Mouse (Mus musculus): Measurements from ENCODE around the gene Nmrk2. TPM values are rescaled to one million over a fixed set of nuclear protein-coding genes. Genes with fewer than 3 reads are reported as not detected.

Nmrk2 gene
- polyA plus RNA-seq (2012): not detected in 2 replicates

DNA sequence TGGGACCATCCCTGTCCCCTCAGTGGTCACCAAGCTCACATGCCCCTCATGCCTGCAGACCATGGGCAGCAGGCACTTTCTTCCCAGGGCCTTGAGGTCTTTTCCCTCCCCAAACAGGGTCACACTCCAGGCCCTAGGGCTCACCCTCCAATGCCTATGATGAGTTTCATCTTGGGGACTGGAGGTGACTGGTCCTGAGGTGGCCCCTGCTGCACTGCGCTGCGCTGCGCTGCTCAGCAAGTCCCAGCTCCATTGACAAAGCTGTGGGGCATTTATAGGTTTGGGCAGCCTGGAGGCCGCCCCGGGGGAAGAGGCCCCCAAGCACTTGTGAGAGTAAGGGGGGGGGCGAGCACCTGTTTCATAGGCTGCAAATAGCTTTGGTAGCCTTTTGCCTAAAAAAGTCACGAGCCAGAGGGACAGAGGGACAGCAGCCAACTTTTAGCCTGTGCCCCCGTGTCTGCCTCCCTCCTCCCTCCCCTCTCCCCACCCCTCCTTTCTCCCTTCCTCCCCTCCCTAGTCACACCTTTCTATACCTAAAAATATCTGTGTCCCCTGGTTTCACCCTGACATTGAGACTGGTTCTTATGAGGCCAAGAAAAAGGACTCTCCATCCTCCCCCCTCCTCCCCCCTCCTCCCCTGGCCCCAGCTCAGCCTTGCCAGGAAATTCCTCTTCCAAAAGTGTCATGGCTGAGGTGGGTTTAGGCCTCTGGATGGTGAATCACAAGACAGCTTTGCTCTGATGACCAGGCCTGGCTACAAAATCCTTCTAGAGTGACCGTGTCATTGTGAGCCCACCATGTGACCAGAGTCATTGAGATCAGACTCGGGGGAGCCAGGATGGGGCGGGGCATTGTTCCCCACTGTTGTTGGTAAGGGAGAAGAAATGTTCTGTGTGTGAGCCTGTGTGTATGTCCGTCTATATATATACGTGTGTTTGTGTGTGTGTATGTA is at the start of gene Nmrk2:
Gene Nmrk2 (minus strand): TSS at position 245 of the 952 bp plus-strand sequence.
- Histone ChIP-seq H3K4me3 (replicated peaks) (no peak within 1 kb of the TSS), H3K9me3 (ENCODE audit: control insufficient read depth, low read length) (no peaks in the 10 kb centered on the region), H3K27me3 (ENCODE audit: control insufficient read depth) (peaks cover 23% of the 10 kb centered on the region)

DNA sequence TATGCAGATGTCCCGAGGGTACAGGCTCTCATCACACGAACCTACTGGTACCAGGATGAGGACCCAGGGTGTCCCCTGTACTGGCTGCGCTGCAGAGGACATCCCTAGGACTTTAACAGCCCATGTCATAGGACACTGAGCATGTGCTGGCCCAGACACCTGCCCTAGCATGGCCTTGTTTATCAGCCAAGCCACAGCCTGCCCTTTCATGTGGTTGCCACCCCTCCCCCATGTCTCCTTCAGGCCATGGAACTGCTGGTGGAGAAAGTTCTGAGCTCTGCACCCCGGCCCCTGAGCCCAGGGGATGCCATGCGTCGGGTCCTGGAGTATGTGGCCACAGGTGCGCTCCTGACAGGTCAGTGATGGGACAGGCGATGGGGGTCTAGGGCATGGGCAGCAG is 47.6 kb upstream of the Nmrk2 start:
- Histone ChIP-seq H3K36me3 (ENCODE audit: control insufficient read depth) (no peaks in the 10 kb centered on the region), H3K4me3 (replicated peaks) (no peak overlapping the region), H3K9me3 (ENCODE audit: control insufficient read depth, low read length) (no peaks in the 10 kb centered on the region), H3K4me1 (ENCODE audit: control insufficient read depth) (peaks cover 2% of the 10 kb centered on the region; the same call in 1 of the 2 replicates), H3K27me3 (ENCODE audit: control insufficient read depth) (peaks cover 34% of the 10 kb centered on the region)
- TF ChIP-seq GATA1 (IDR thresholded peaks at IDR 0.05; ENCODE audit: low read length) (no peak), TAL1 (IDR thresholded peaks at IDR 0.05; ENCODE audit: low read length) (no peak)

More for the DNA sequence above, at the start of gene Nmrk2:
- Histone ChIP-seq H3K36me3 (ENCODE audit: control insufficient read depth) (no peaks in the 10 kb centered on the region), H3K4me1 (ENCODE audit: control insufficient read depth) (peaks cover 24% of the 10 kb centered on the region)
- no peak for TF ChIP-seq TAL1 (IDR thresholded peaks at IDR 0.05; ENCODE audit: low read length)
- TF ChIP-seq GATA1 (IDR thresholded peaks at IDR 0.05; ENCODE audit: low read length): no peak

DNA sequence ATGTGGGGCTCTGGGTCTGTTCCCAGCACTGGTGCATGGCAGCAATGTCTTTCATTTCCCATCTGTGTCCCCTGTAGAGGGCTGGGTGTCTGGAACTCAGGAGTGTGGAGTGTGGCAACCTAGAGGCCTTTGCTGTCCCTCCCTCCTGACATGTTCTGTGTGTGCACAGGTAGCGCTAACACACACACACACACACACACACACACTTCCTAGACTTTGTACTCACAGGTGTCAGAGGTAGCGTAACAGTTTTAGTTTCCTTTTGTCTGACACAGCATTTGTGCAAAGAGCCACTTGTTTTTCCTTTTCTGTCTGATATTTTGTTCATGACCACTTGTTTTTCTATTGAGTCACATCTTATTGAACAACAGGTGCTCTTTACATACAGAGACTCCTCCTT is 46.0 kb upstream of the Nmrk2 start:
- H3K27me3 ChIP-seq (ENCODE audit: control insufficient read depth): peaks cover 33% of the 10 kb centered on the region
- no peaks in the 10 kb centered on the region for H3K36me3 ChIP-seq (ENCODE audit: control insufficient read depth)
- TF ChIP-seq TAL1 (IDR thresholded peaks at IDR 0.05; ENCODE audit: low read length) (no peak), GATA1 (IDR thresholded peaks at IDR 0.05; ENCODE audit: low read length) (no peak)
- no peaks in the 10 kb centered on the region for H3K9me3 ChIP-seq (ENCODE audit: control insufficient read depth, low read length)
- peaks cover 5% of the 10 kb centered on the region; the same call in 1 of the 2 replicates for H3K4me1 ChIP-seq (ENCODE audit: control insufficient read depth)
- H3K4me3 ChIP-seq (replicated peaks): no peak overlapping the region

DNA sequence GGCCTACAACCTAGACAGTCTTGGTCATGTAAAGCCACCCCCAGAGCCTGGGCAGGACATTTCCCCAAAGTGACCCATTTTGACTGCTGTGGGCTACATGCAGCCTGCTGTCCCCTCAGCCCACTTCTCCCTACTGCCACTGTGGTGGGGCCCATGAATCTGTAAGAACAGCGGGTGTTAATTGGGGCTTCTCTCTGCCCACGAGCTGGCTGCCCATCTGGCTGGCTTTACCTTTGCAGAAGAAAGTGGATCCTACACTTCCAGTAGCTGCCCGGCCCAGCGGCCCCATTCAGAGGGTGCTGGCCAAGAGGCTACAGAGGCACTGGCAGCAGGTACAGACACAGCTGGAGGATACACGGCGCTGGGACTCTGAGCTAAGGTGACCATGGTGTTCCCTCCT is 43.3 kb upstream of the Nmrk2 start:
- TF ChIP-seq GATA1 (IDR thresholded peaks at IDR 0.05; ENCODE audit: low read length) (no peak), TAL1 (IDR thresholded peaks at IDR 0.05; ENCODE audit: low read length) (no peak)

DNA sequence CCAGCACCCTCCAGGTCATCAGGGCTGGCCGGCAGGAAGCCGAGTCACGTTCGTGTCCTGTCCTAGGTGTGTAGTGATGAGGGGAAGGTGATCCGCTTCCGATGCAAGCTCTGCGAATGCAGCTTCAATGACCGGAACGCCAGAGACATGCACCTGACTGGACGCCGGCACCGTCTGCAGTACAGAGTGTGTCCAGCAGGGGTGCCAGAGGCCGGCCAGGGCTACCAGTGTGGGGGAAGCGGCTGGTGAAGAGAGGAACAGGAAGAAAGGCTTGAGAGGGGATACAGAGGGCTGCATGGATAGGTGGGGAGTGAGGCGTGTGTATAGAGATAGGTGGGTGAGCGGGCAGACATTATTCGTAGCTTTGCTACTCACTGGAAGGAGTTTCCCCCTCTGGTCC is 42.7 kb upstream of the Nmrk2 start:
- TF ChIP-seq TAL1 (IDR thresholded peaks at IDR 0.05; ENCODE audit: low read length): no peak
- no peak for TF ChIP-seq GATA1 (IDR thresholded peaks at IDR 0.05; ENCODE audit: low read length)
- H3K36me3 ChIP-seq (ENCODE audit: control insufficient read depth): no peaks in the 10 kb centered on the region
- no peak overlapping the region for H3K4me3 ChIP-seq (replicated peaks)
- H3K27me3 ChIP-seq (ENCODE audit: control insufficient read depth): peaks cover 48% of the 10 kb centered on the region
- H3K9me3 ChIP-seq (ENCODE audit: control insufficient read depth, low read length): no peaks in the 10 kb centered on the region
- H3K4me1 ChIP-seq (ENCODE audit: control insufficient read depth): peaks cover 5% of the 10 kb centered on the region; the same call in 1 of the 2 replicates

More for the DNA sequence above, 43.3 kb upstream of the Nmrk2 start:
- no peaks in the 10 kb centered on the region for H3K9me3 ChIP-seq (ENCODE audit: control insufficient read depth, low read length)
- peaks cover 42% of the 10 kb centered on the region for H3K27me3 ChIP-seq (ENCODE audit: control insufficient read depth)
- no peaks in the 10 kb centered on the region for H3K36me3 ChIP-seq (ENCODE audit: control insufficient read depth)
- peaks cover 5% of the 10 kb centered on the region; the same call in 1 of the 2 replicates for H3K4me1 ChIP-seq (ENCODE audit: control insufficient read depth)
- H3K4me3 ChIP-seq (replicated peaks): no peak overlapping the region

DNA sequence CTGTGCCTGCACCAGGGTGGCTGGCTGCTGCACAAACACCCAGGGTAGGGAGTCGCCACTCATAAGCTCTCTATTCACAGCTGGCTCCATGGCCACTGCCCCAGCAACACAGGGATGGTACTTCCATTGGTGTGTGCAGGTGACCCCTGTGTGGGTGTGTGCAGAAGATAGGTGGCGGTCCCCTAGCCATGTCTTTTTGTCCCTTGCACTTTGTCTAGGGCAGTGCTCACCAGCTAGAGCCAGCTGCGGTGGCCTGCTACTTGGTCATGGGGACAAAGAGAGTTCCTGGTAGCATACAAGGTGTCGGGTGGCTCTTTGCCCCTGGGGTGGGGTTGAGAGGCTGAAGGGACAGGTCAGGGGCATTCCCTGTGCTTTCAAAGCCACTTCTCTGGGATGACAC is 42.3 kb upstream of the Nmrk2 start:
- Histone ChIP-seq H3K27me3 (ENCODE audit: control insufficient read depth) (peaks cover 52% of the 10 kb centered on the region), H3K4me1 (ENCODE audit: control insufficient read depth) (peaks cover 5% of the 10 kb centered on the region; the same call in 1 of the 2 replicates), H3K9me3 (ENCODE audit: control insufficient read depth, low read length) (no peaks in the 10 kb centered on the region)

DNA sequence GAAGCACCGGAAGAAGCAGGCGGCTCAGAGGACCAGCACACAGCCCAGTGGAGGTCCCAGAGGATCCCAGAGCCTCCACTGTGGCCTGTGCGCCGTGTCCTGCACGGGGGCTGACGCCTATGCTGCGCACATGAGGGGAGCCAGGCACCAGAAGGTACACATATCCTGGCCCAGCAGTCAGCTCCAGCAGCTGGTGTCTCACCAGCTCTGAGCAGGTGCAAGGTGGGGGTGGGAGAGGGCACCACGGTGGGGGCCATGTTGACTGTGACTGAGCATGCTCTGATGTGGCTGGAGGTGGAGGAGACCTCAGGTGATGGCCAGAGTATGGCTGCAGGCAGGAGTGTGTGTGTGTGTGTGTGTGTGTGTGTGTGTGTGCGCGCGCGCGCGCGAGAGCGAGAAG is 40.2 kb upstream of the Nmrk2 start:
- TF ChIP-seq GATA1 (IDR thresholded peaks at IDR 0.05; ENCODE audit: low read length) (no peak), TAL1 (IDR thresholded peaks at IDR 0.05; ENCODE audit: low read length) (no peak)
- Histone ChIP-seq H3K27me3 (ENCODE audit: control insufficient read depth) (peaks cover 69% of the 10 kb centered on the region), H3K36me3 (ENCODE audit: control insufficient read depth) (no peaks in the 10 kb centered on the region), H3K4me3 (replicated peaks) (no peak overlapping the region), H3K4me1 (ENCODE audit: control insufficient read depth) (peaks cover 9% of the 10 kb centered on the region; the same call in 1 of the 2 replicates), H3K9me3 (ENCODE audit: control insufficient read depth, low read length) (no peaks in the 10 kb centered on the region)

More for the DNA sequence above, 42.3 kb upstream of the Nmrk2 start:
- H3K36me3 ChIP-seq (ENCODE audit: control insufficient read depth): no peaks in the 10 kb centered on the region
- no peak overlapping the region for H3K4me3 ChIP-seq (replicated peaks)
- TF ChIP-seq TAL1 (IDR thresholded peaks at IDR 0.05; ENCODE audit: low read length): no peak
- no peak for TF ChIP-seq GATA1 (IDR thresholded peaks at IDR 0.05; ENCODE audit: low read length)

DNA sequence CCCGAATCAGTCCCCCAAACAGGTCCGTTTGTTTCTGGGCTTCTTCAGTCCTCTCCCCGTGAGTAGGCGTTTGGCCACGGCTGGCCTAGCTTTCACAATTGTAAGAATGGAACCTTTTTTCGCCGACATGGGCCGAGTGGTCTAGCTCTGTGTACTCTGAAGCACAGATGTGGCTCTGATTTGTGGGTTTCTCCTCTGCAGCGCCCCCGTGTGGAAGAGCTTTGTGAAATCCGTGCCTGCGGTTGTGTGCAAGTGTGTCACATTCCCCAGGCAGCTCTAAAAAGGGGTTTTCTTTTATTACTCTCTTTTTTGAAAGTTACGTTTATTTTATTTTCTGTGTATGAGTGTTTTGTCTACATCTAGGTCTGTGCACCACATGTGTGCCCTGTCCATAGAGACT is 39.0 kb upstream of the Nmrk2 start:
- Histone ChIP-seq H3K4me1 (ENCODE audit: control insufficient read depth) (peaks cover 9% of the 10 kb centered on the region; the same call in 1 of the 2 replicates), H3K9me3 (ENCODE audit: control insufficient read depth, low read length) (no peaks in the 10 kb centered on the region), H3K4me3 (replicated peaks) (no peak overlapping the region), H3K36me3 (ENCODE audit: control insufficient read depth) (no peaks in the 10 kb centered on the region), H3K27me3 (ENCODE audit: control insufficient read depth) (peaks cover 67% of the 10 kb centered on the region)
- TF ChIP-seq TAL1 (IDR thresholded peaks at IDR 0.05; ENCODE audit: low read length) (no peak), GATA1 (IDR thresholded peaks at IDR 0.05; ENCODE audit: low read length) (no peak)

DNA sequence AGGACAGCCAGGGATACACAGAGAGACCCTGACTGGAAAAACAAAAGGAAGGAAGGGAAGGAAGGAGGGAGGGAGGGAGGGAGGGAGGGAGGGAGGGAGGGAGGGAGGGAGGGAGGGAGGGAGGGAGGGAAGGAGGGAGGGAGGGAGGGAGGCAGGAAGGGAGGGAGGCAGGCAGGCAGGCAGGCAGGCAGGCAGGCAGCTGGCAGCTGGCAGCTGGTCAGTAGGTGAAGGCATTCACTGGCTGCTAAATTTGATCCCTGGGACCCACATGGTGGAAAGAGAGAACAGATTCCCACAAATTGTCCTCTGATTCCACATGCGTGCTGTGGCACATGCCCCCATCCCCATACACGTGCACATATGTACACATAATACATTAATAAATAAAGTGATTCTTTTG is 36.8 kb upstream of the Nmrk2 start:
- peaks cover 8% of the 10 kb centered on the region for H3K4me1 ChIP-seq (ENCODE audit: control insufficient read depth)
- H3K36me3 ChIP-seq (ENCODE audit: control insufficient read depth): no peaks in the 10 kb centered on the region
- H3K4me3 ChIP-seq (replicated peaks): no peak overlapping the region
- no peaks in the 10 kb centered on the region for H3K9me3 ChIP-seq (ENCODE audit: control insufficient read depth, low read length)
- TF ChIP-seq TAL1 (IDR thresholded peaks at IDR 0.05; ENCODE audit: low read length) (no peak), GATA1 (IDR thresholded peaks at IDR 0.05; ENCODE audit: low read length) (no peak)
- H3K27me3 ChIP-seq (ENCODE audit: control insufficient read depth): peaks cover 57% of the 10 kb centered on the region
